Mouse (Mus musculus) heart, embryonic 13.5 days (tissue): ENCODE data around the gene Pla2g6. TPM values are rescaled to one million over a fixed set of nuclear protein-coding genes. Genes with fewer than 3 reads are reported as not detected.
A peak's percentile ranks its signal among the peaks of the same experiment; 100 is the strongest.

Experiments
- ATAC-seq: fragments of 200-750 bp; cut with Nextera tagmentation; 2 replicates; pipeline ENCODE4 v1.8.0; 2017; ENCODE audit warnings: moderate TSS enrichment; ENCODE audit not compliant: insufficient number of reproducible peaks, low FRiP score, low TSS enrichment; ENCODE audit errors: extremely low read depth
- H3K27ac ChIP-seq: fragments of 300-500 bp; sonication (generic); replicated peaks from 2 replicates; pipeline ENCODE4 v1.5.1; 2015; ENCODE audit warnings: moderate library complexity, mild to moderate bottlenecking, inconsistent platforms
- H3K27me3 ChIP-seq: fragments of 300-500 bp; sonication (generic); replicated peaks from 2 replicates; pipeline ENCODE4 v1.6.1; 2015; ENCODE audit warnings: mild to moderate bottlenecking, inconsistent platforms
- H3K36me3 ChIP-seq: fragments of 300-500 bp; sonication (generic); 2 replicates; pipeline ENCODE4 v1.6.1; 2015; ENCODE audit warnings: mild to moderate bottlenecking, inconsistent platforms
- H3K4me1 ChIP-seq: fragments of 300-500 bp; sonication (generic); 2 replicates; pipeline ENCODE4 v1.6.1; 2015; ENCODE audit warnings: inconsistent platforms
- H3K4me2 ChIP-seq: fragments of 300-500 bp; sonication (generic); 2 replicates; pipeline ENCODE4 v1.6.1; 2015; ENCODE audit warnings: inconsistent platforms, mild to moderate bottlenecking, moderate library complexity
- H3K4me3 ChIP-seq: fragments of 300-500 bp; sonication (generic); 2 replicates; pipeline ENCODE4 v1.5.1; 2015; ENCODE audit warnings: moderate library complexity, mild to moderate bottlenecking, inconsistent platforms
- H3K9ac ChIP-seq: fragments of 300-500 bp; sonication (generic); 2 replicates; pipeline ENCODE4 v1.6.1; 2015; ENCODE audit warnings: inconsistent platforms, mild to moderate bottlenecking, moderate library complexity
- H3K9me3 ChIP-seq: fragments of 300-500 bp; sonication (generic); 2 replicates; pipeline ENCODE4 v1.6.1; 2016; ENCODE audit warnings: inconsistent platforms
- whole genome bisulfite sequencing: fragments of 180-500 bp; shearing (Covaris S2); methylation state at CpG from one replicate; pipeline ENCODE4 v1.1.7; 2015; ENCODE audit warnings: mixed read lengths; 5-methylcytosine and 5-hydroxymethylcytosine counted together
- polyA plus RNA-seq: library from polyadenylated mRNA; unstranded; fragments of >200 nt; fragmentation: Nextera tagmentation; extraction: Ambion mirVana; gene quantifications from 2 replicates; pipeline ENCODE4 v1.2.1, GENCODE M21; 2015

The Pla2g6 gene
- polyA plus RNA-seq, 1 experiment from 2014 or later: 12.2 TPM

GRCm38 (mm10) chr15:79321733-79322190, 6.4 kb downstream of the Pla2g6 start:
- Histone ChIP-seq H3K9ac (no peak overlapping the region), H3K9me3 (no peaks in the 10 kb centered on the region), H3K4me1 (peaks cover 51% of the 10 kb centered on the region), H3K4me3 (no peak overlapping the region), H3K27me3 (no peaks in the 10 kb centered on the region), H3K36me3 (0 out of 2 replicates have a peak, but pooled peaks cover 8% of the 10 kb centered on the region), H3K27ac (no peak overlapping the region), H3K4me2 (no peak overlapping the region)
- WGBS: 40% methylated on average over 5 of the region's 5 CpGs
- ATAC-seq: no peak

GRCm38 (mm10) chr15:79313848-79314369, 14.3 kb downstream of the Pla2g6 start:
- Histone ChIP-seq H3K9me3 (no peaks in the 10 kb centered on the region), H3K27me3 (no peaks in the 10 kb centered on the region), H3K9ac (peak overlapping the region; percentile 16; the same call in 1 of the 2 replicates), H3K36me3 (peaks cover 21% of the 10 kb centered on the region), H3K4me3 (no peak overlapping the region), H3K4me1 (peaks cover 6% of the 10 kb centered on the region; the same call in 1 of the 2 replicates), H3K27ac (no peak overlapping the region), H3K4me2 (no peak overlapping the region)
- WGBS: 57% methylated on average over 8 of the region's 8 CpGs
- ATAC-seq: no peak

- H3K4me3 ChIP-seq: no peak overlapping the region
- no peak for ATAC-seq
- WGBS: 34% methylated on average over 4 of the region's 4 CpGs
- H3K27me3 ChIP-seq: no peaks in the 10 kb centered on the region
- no peak overlapping the region for H3K27ac ChIP-seq
- no peaks in the 10 kb centered on the region for H3K9me3 ChIP-seq
- no peaks in the 10 kb centered on the region for H3K4me1 ChIP-seq
- peaks cover 27% of the 10 kb centered on the region for H3K36me3 ChIP-seq
- H3K9ac ChIP-seq: no peak overlapping the region
- H3K4me2 ChIP-seq: no peak overlapping the region
Observed at GRCm38 (mm10) chr15:79307861-79308260, 20.3 kb downstream of the Pla2g6 start.

- ATAC-seq: no peak
- 59% methylated on average over 23 of the region's 23 CpGs for WGBS
- Histone ChIP-seq H3K4me2 (no peak overlapping the region), H3K27ac (no peak overlapping the region), H3K9me3 (no peaks in the 10 kb centered on the region), H3K4me3 (no peak overlapping the region), H3K9ac (0 out of 2 replicates have a peak overlapping the region, but pooled peaks have one; percentile 5), H3K27me3 (no peaks in the 10 kb centered on the region), H3K4me1 (no peaks in the 10 kb centered on the region), H3K36me3 (peaks cover 22% of the 10 kb centered on the region)
Observed at GRCm38 (mm10) chr15:79306043-79306637, 22.1 kb downstream of the Pla2g6 start.

GRCm38 (mm10) chr15:79304832-79305231, 23.4 kb downstream of the Pla2g6 start:
- H3K27me3 ChIP-seq: no peaks in the 10 kb centered on the region
- H3K27ac ChIP-seq: no peak overlapping the region
- no peaks in the 10 kb centered on the region for H3K9me3 ChIP-seq
- H3K4me1 ChIP-seq: no peaks in the 10 kb centered on the region
- 51% methylated on average over 4 of the region's 5 CpGs for WGBS
- H3K36me3 ChIP-seq: peaks cover 23% of the 10 kb centered on the region
- ATAC-seq: no peak
- H3K4me2 ChIP-seq: no peak overlapping the region
- no peak overlapping the region for H3K9ac ChIP-seq
- no peak overlapping the region for H3K4me3 ChIP-seq

GRCm38 (mm10) chr15:79303725-79304124, 24.5 kb downstream of the Pla2g6 start:
- Histone ChIP-seq H3K4me3 (no peak overlapping the region), H3K36me3 (peaks cover 26% of the 10 kb centered on the region), H3K27ac (no peak overlapping the region), H3K4me1 (no peaks in the 10 kb centered on the region), H3K27me3 (no peaks in the 10 kb centered on the region), H3K9ac (no peak overlapping the region), H3K9me3 (no peaks in the 10 kb centered on the region), H3K4me2 (no peak overlapping the region)
- no peak for ATAC-seq
- WGBS: 86% methylated on average over 8 of the region's 8 CpGs

- WGBS: 79% methylated on average over 2 of the region's 2 CpGs
- Histone ChIP-seq H3K36me3 (peaks cover 13% of the 10 kb centered on the region), H3K4me2 (no peak overlapping the region), H3K4me3 (no peak overlapping the region), H3K27me3 (no peaks in the 10 kb centered on the region), H3K4me1 (no peaks in the 10 kb centered on the region), H3K27ac (no peak overlapping the region), H3K9ac (no peak overlapping the region), H3K9me3 (no peaks in the 10 kb centered on the region)
- ATAC-seq: no peak
Observed at GRCm38 (mm10) chr15:79299563-79300155, 28.5 kb downstream of the Pla2g6 start.

GRCm38 (mm10) chr15:79298553-79298952, 29.6 kb downstream of the Pla2g6 start:
- WGBS: 85% methylated on average over 6 of the region's 6 CpGs
- Histone ChIP-seq H3K27ac (no peak overlapping the region), H3K4me1 (no peaks in the 10 kb centered on the region), H3K4me2 (no peak overlapping the region), H3K4me3 (no peak overlapping the region), H3K9me3 (no peaks in the 10 kb centered on the region), H3K36me3 (peaks cover 13% of the 10 kb centered on the region), H3K27me3 (no peaks in the 10 kb centered on the region), H3K9ac (no peak overlapping the region)
- no peak for ATAC-seq

- Histone ChIP-seq H3K27me3 (no peaks in the 10 kb centered on the region), H3K4me1 (no peaks in the 10 kb centered on the region), H3K36me3 (no peaks in the 10 kb centered on the region; the same call in 1 of the 2 replicates), H3K9ac (no peak overlapping the region), H3K4me2 (no peak overlapping the region), H3K4me3 (no peak overlapping the region), H3K27ac (no peak overlapping the region), H3K9me3 (no peaks in the 10 kb centered on the region)
- ATAC-seq: no peak
- 83% methylated on average over 9 of the region's 9 CpGs for WGBS
Observed at GRCm38 (mm10) chr15:79292779-79293178, 35.4 kb downstream of the Pla2g6 start.

- Histone ChIP-seq H3K4me1 (no peaks in the 10 kb centered on the region), H3K4me2 (no peak overlapping the region), H3K9ac (no peak overlapping the region), H3K27me3 (no peaks in the 10 kb centered on the region), H3K27ac (no peak overlapping the region), H3K9me3 (no peaks in the 10 kb centered on the region), H3K36me3 (peaks cover 6% of the 10 kb centered on the region; the same call in 1 of the 2 replicates), H3K4me3 (no peak overlapping the region)
- 86% methylated on average over 3 of the region's 3 CpGs for WGBS
- ATAC-seq: no peak
Observed at GRCm38 (mm10) chr15:79290340-79290739, 37.9 kb downstream of the Pla2g6 start.

GRCm38 (mm10) chr15:79289441-79289840, 38.7 kb downstream of the Pla2g6 start:
- Histone ChIP-seq H3K27ac (no peak overlapping the region), H3K9me3 (no peaks in the 10 kb centered on the region), H3K36me3 (peaks cover 6% of the 10 kb centered on the region; the same call in 1 of the 2 replicates), H3K4me1 (no peaks in the 10 kb centered on the region), H3K4me3 (no peak overlapping the region), H3K9ac (no peak overlapping the region), H3K4me2 (no peak overlapping the region), H3K27me3 (no peaks in the 10 kb centered on the region)
- 82% methylated on average over 12 of the region's 12 CpGs for WGBS
- ATAC-seq: no peak
